Mouse (Mus musculus) olfactory bulb, adult 2 months (tissue): ENCODE measurements around the gene Axdnd1. TPM values are rescaled to one million over a fixed set of nuclear protein-coding genes. Genes with fewer than 3 reads are reported as not detected.
"Not testable (repeated sequence)": the region's sequence is repeated elsewhere in the genome, so short reads cannot be mapped to it uniquely, and the experiment has no call there.

ENCODE experiments used
- H3K27ac ChIP-seq: fragments of 200-500 bp; 2 replicates; pipeline ENCODE4 v1.5.1; 2012; ENCODE audit warnings: low read depth, low read length; ENCODE audit not compliant: insufficient read depth
- H3K4me1 ChIP-seq: fragments of 200-500 bp; 2 replicates; pipeline ENCODE4 v1.6.1; 2012; ENCODE audit warnings: low read length; ENCODE audit not compliant: control insufficient read depth, insufficient read depth
- H3K4me3 ChIP-seq: fragments of 200-500 bp; 2 replicates; pipeline ENCODE4 v1.5.1; 2012; ENCODE audit warnings: mild to moderate bottlenecking, low read depth, low read length, moderate library complexity; ENCODE audit not compliant: insufficient read depth
- CTCF ChIP-seq: fragments of 200-500 bp; IDR thresholded peaks from 2 replicates; pipeline ENCODE4 v1.5.1; 2012; ENCODE audit warnings: low read depth, mild to moderate bottlenecking, low read length, moderate library complexity; ENCODE audit not compliant: insufficient read depth
- POLR2A ChIP-seq: fragments of 200-500 bp; IDR thresholded peaks from 2 replicates; pipeline ENCODE4 v1.6.1; 2012; ENCODE audit warnings: mild to moderate bottlenecking, low read depth, low read length, moderate library complexity; ENCODE audit not compliant: insufficient read depth
- WGBS: fragments of 180-500 bp; shearing (Covaris S2); methylation state at CpG from one replicate; pipeline ENCODE4 v1.1.7; 2018; 5-methylcytosine and 5-hydroxymethylcytosine counted together
- polyA plus RNA-seq: library from polyadenylated mRNA; stranded (reverse); fragments of >200 nt; gene quantifications from 2 replicates; pipeline ENCODE4 v1.2.4, GENCODE M21; 2012; ENCODE audit warnings: low replicate concordance; ENCODE audit not compliant: missing spikeins, insufficient read depth, insufficient read length

The Axdnd1 gene
- polyA plus RNA-seq, 1 experiment = not detected

GRCm38 (mm10) chr1:156423493-156423892 is 2.5 kb upstream of the Axdnd1 start:
- no peaks in the 10 kb centered on the region for H3K4me1 ChIP-seq
- TF ChIP-seq POLR2A (no peak), CTCF (no peak)
- WGBS = 89% methylated on average over 6 of the region's 6 CpGs

GRCm38 (mm10) chr1:156422856-156423255 is 1.9 kb upstream of the Axdnd1 start:
- 64% methylated on average over 6 of the region's 6 CpGs for WGBS
- no peaks in the 10 kb centered on the region for H3K4me1 ChIP-seq
- H3K27ac ChIP-seq = no peak overlapping the region
- TF ChIP-seq POLR2A (no peak), CTCF (no peak)
- H3K4me3 ChIP-seq = no peak overlapping the region

More at GRCm38 (mm10) chr1:156423493-156423892, 2.5 kb upstream of the Axdnd1 start:
- H3K27ac ChIP-seq = no peak overlapping the region
- no peak overlapping the region for H3K4me3 ChIP-seq

GRCm38 (mm10) chr1:156418170-156418569 is 2.8 kb downstream of the Axdnd1 start:
- no peak overlapping the region for H3K4me3 ChIP-seq
- 42% methylated on average over 4 of the region's 4 CpGs for WGBS
- H3K4me1 ChIP-seq = no peaks in the 10 kb centered on the region
- TF ChIP-seq POLR2A (no peak), CTCF (no peak)
- H3K27ac ChIP-seq = no peak overlapping the region

GRCm38 (mm10) chr1:156408521-156408920 is 12.4 kb downstream of the Axdnd1 start:
- Histone ChIP-seq H3K4me1 (no peaks in the 10 kb centered on the region), H3K4me3 (no peak overlapping the region), H3K27ac (no peak overlapping the region)
- TF ChIP-seq CTCF (no peak), POLR2A (no peak)
- 81% methylated on average over 4 of the region's 4 CpGs for WGBS

GRCm38 (mm10) chr1:156408004-156408403 is 13.0 kb downstream of the Axdnd1 start:
- whole genome bisulfite sequencing = 76% methylated on average over 3 of the region's 3 CpGs
- TF ChIP-seq POLR2A (no peak), CTCF (no peak)
- H3K4me1 ChIP-seq = no peaks in the 10 kb centered on the region

GRCm38 (mm10) chr1:156403251-156403650 is 17.7 kb downstream of the Axdnd1 start:
- Histone ChIP-seq H3K27ac (no peak overlapping the region), H3K4me3 (no peak overlapping the region), H3K4me1 (no peaks in the 10 kb centered on the region)
- 67% methylated on average over 10 of the region's 10 CpGs for WGBS
- no peak for TF ChIP-seq CTCF
- TF ChIP-seq POLR2A = no peak

More at GRCm38 (mm10) chr1:156408004-156408403, 13.0 kb downstream of the Axdnd1 start:
- Histone ChIP-seq H3K4me3 (no peak overlapping the region), H3K27ac (no peak overlapping the region)

GRCm38 (mm10) chr1:156402491-156402890 is 18.5 kb downstream of the Axdnd1 start:
- Histone ChIP-seq H3K4me3 (no peak overlapping the region), H3K4me1 (no peaks in the 10 kb centered on the region), H3K27ac (no peak overlapping the region)
- 63% methylated on average over 2 of the region's 2 CpGs for WGBS
- TF ChIP-seq CTCF = no peak
- TF ChIP-seq POLR2A = no peak

- 93% methylated on average over 3 of the region's 3 CpGs for WGBS
- H3K4me3 ChIP-seq, H3K4me1 ChIP-seq, H3K27ac ChIP-seq: not testable (repeated sequence)
These were observed 20.8 kb downstream of the Axdnd1 start for GRCm38 (mm10) chr1:156400159-156400558.

GRCm38 (mm10) chr1:156393148-156393547 is 27.8 kb downstream of the Axdnd1 start:
- Histone ChIP-seq H3K4me1 (no peaks in the 10 kb centered on the region), H3K27ac (no peak overlapping the region), H3K4me3 (no peak overlapping the region)
- TF ChIP-seq CTCF (no peak), POLR2A (no peak)
- 92% methylated on average over 4 of the region's 4 CpGs for WGBS

GRCm38 (mm10) chr1:156386880-156387279 is 34.1 kb downstream of the Axdnd1 start:
- 84% methylated on average over 3 of the region's 3 CpGs for WGBS
- TF ChIP-seq POLR2A (no peak), CTCF (no peak)
- H3K4me1 ChIP-seq = no peaks in the 10 kb centered on the region

More at GRCm38 (mm10) chr1:156386880-156387279, 34.1 kb downstream of the Axdnd1 start:
- no peak overlapping the region for H3K27ac ChIP-seq
- no peak overlapping the region for H3K4me3 ChIP-seq
